Mouse (Mus musculus) kidney, adult 2 months (tissue): ENCODE measurements at regions not wholly inside any gene's neighbourhood (a gene's known extent, or its start where the extent isn't known, plus 50 kb on each side); places are given as distances from the start of the nearest gene placed in this dataset.
A peak's percentile ranks its signal among the peaks of the same experiment; 100 is the strongest.

Source experiments
- DNase-seq: peaks from one replicate; pipeline ENCODE4 v3.0.0; 2021
- H3K27ac ChIP-seq: fragments of 200-500 bp; 2 replicates; pipeline ENCODE4 v1.5.1; 2012; ENCODE audit warnings: low read depth, low read length, control low read depth, inconsistent platforms; ENCODE audit not compliant: insufficient read depth
- H3K27me3 ChIP-seq: fragments of 200-500 bp; replicated peaks from 2 replicates; pipeline ENCODE4 v1.6.1; 2012; ENCODE audit warnings: mild to moderate bottlenecking, moderate library complexity, low read length, inconsistent platforms; ENCODE audit not compliant: control insufficient read depth, insufficient read depth
- H3K36me3 ChIP-seq: fragments of 200-500 bp; 2 replicates; pipeline ENCODE4 v1.6.1; 2012; ENCODE audit warnings: mild to moderate bottlenecking, moderate library complexity, low read length, inconsistent platforms; ENCODE audit not compliant: control insufficient read depth, insufficient read depth
- H3K4me1 ChIP-seq: fragments of 200-500 bp; 2 replicates; pipeline ENCODE4 v1.6.1; 2011; ENCODE audit warnings: low read length; ENCODE audit not compliant: control insufficient read depth, insufficient read depth
- H3K4me3 ChIP-seq: fragments of 200-500 bp; 2 replicates; pipeline ENCODE4 v1.5.1; 2011; ENCODE audit warnings: mild to moderate bottlenecking, low read depth, low read length, control low read depth; ENCODE audit not compliant: insufficient read depth
- CTCF ChIP-seq: fragments of 200-500 bp; conservative IDR thresholded peaks from 2 replicates; pipeline ENCODE4 v1.5.1; 2011; ENCODE audit warnings: low read depth, mild to moderate bottlenecking, control low read depth, low read length, moderate library complexity, mixed read lengths; ENCODE audit not compliant: insufficient read depth, insufficient read length
- POLR2A ChIP-seq: fragments of 200-500 bp; IDR thresholded peaks from one replicate; pipeline ENCODE4 v1.6.1; 2011; ENCODE audit warnings: low read depth, low read length, control low read depth
- WGBS: fragments of 180-500 bp; shearing (Covaris S2); methylation state at CpG from one replicate; pipeline ENCODE4 v1.1.7; 2018; 5-methylcytosine and 5-hydroxymethylcytosine counted together

DNA sequence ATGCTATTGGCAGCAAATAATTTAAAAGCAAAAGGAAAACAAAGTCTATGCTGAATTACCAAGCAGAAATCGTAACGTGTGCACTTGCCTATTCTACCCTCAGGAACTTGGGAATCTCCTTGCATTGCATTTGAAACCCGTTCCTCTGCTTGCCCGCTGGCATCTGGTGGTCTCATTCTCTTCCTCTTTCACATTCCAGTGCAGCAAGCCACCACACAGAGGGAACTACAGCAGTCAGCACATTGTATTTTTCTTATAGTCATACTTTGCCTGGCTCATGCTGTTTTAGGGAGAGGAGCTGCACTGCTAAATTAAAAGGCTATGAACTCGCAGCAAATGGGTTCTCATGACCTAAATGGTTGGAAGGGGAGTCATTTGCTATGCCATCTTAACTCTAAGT lies 164.9 kb upstream of the Adgrl3 start:
- Histone ChIP-seq H3K27me3 (no peaks in the 10 kb centered on the region), H3K27ac (no peak overlapping the region), H3K36me3 (no peaks in the 10 kb centered on the region), H3K4me1 (no peaks in the 10 kb centered on the region), H3K4me3 (no peak overlapping the region)
- DNase-seq, result no peak
- 75% methylated on average over 5 of the region's 5 CpGs for WGBS
- no peak for TF ChIP-seq POLR2A
- no peak for TF ChIP-seq CTCF

DNA sequence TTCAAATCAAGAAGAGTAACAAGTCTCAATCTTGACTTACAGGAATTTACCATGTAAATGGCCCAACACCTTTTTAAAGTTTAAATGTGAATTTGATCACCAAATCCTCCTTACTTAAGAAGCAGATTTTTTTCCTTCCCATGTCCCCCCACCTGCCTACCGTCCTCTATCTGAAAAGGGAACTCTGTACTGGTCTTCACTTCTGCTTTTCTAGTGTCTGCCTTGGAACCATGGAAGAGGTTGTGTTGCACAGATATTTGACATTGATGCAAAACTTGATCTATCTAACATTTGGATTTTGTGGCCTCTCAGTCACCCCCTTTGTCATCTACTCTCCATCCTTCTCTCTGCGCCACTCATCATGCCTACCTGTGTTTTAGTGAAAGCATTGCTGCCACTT lies 143.3 kb upstream of the Adgrl3 start:
- DNase-seq, result no peak
- no peaks in the 10 kb centered on the region; the same call in 1 of the 2 replicates for H3K27me3 ChIP-seq
- H3K4me3 ChIP-seq, result no peak overlapping the region
- no peaks in the 10 kb centered on the region for H3K36me3 ChIP-seq
- no peaks in the 10 kb centered on the region for H3K4me1 ChIP-seq
- WGBS, result 86% methylated on average over 2 of the region's 2 CpGs
- TF ChIP-seq POLR2A, result no peak
- no peak for TF ChIP-seq CTCF
- H3K27ac ChIP-seq, result no peak overlapping the region

GRCm38 (mm10) chr5:80898230-80898629 lies 121.7 kb upstream of the Adgrl3 start:
- TF ChIP-seq POLR2A (no peak), CTCF (no peak)

DNA sequence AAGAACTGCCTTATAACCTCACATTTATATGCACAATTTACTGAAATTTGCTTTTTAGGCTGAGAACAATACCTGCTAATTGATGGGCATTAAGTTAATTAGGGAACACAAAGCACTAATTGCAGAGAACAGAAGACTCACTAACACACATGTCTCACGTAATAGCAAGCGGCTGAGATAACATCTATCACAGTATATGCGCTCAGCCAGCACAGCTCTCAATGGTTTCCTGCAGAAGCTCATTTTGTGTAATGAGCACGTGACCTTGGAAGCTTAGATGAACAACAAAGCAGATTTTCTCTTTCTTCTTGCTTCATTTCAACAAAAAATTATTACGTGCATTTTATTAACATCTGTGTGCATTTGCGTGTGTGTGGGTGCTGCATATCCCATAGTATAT lies 111.2 kb upstream of the Adgrl3 start:
- DNase-seq, result no peak
- WGBS, result 72% methylated on average over 6 of the region's 6 CpGs
- no peak overlapping the region for H3K27ac ChIP-seq
- TF ChIP-seq POLR2A, result no peak
- no peak for TF ChIP-seq CTCF
- H3K4me1 ChIP-seq, result no peaks in the 10 kb centered on the region
- H3K4me3 ChIP-seq, result no peak overlapping the region
- no peaks in the 10 kb centered on the region for H3K36me3 ChIP-seq
- H3K27me3 ChIP-seq, result no peaks in the 10 kb centered on the region

More at GRCm38 (mm10) chr5:80898230-80898629, 121.7 kb upstream of the Adgrl3 start:
- Histone ChIP-seq H3K4me3 (no peak overlapping the region), H3K27ac (no peak overlapping the region), H3K4me1 (no peaks in the 10 kb centered on the region), H3K27me3 (no peaks in the 10 kb centered on the region), H3K36me3 (no peaks in the 10 kb centered on the region)
- 63% methylated on average over 5 of the region's 5 CpGs for WGBS
- no peak for DNase-seq

DNA sequence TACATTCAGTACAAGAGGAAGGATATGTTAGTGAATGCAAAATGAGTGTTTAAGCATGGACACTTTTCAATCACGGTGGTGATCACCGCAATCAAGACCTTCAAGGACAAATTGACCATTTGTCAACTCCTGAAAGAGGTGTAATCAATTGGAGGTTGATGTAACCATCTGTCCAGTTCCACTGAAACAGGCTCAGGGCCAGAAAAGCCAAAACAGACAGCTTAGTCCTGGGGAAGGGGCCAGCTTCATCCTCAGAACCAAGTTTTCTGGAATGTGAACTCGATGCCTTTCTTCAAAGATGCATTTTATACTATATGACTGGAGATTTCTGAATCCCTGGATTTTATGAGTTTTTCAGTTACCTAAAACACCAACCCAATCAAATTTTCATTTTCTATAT lies 81.1 kb upstream of the Adgrl3 start:
- no peak for DNase-seq
- H3K36me3 ChIP-seq, result no peaks in the 10 kb centered on the region
- TF ChIP-seq POLR2A (no peak), CTCF (no peak)
- no peaks in the 10 kb centered on the region for H3K4me1 ChIP-seq
- H3K27ac ChIP-seq, result no peak overlapping the region
- H3K27me3 ChIP-seq, result no peaks in the 10 kb centered on the region
- H3K4me3 ChIP-seq, result no peak overlapping the region
- WGBS, result 75% methylated on average over 3 of the region's 3 CpGs

DNA sequence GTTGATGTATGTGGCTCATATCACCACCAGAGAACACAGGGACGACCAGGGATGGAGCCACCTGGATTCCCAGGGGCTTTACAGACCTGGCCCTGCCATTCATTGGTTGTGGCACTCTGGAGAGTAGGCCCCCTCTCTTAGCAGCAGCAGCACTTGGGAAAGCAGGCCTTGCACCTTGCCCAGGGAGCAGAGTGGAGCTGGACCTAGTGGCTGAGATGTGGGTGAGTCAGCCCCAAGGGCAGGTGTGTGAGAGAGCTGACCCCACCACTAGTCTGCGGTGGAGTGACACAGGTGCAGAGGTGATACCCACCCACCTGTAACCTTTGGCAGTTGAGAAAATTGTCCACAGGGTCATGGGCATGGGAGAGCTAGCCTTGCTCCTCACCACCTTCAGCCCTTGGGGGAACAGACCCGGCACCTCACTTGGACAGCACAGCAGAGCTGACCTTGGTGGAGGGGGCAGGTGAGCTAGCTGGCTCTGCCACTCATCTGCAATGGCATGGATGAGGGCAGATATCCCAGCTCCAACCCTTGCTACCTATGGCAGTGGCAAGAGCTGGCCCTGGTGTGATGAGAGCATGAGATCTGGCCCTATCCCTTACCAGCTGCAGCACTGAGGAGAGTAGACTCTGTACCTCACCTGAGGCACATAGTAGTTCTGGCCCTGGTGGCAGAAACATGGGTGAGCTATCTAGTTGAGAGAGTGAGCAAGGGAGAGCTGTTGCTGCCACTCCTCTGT lies 67.9 kb upstream of the Adgrl3 start:
- Histone ChIP-seq H3K36me3 (no peaks in the 10 kb centered on the region), H3K27me3 (no peaks in the 10 kb centered on the region), H3K4me1 (no peaks in the 10 kb centered on the region), H3K27ac (no peak overlapping the region), H3K4me3 (no peak overlapping the region)
- TF ChIP-seq POLR2A, result no peak
- no peak for TF ChIP-seq CTCF
- 80% methylated on average over 3 of the region's 3 CpGs for WGBS
- no peak for DNase-seq

- DNase-seq, result peak; percentile 13
- TF ChIP-seq CTCF (no peak), POLR2A (no peak)
- 55% methylated on average over 4 of the region's 4 CpGs for WGBS
Measured at GRCm38 (mm10) chr5:80952600-80953218, 67.2 kb upstream of the Adgrl3 start.

More at GRCm38 (mm10) chr5:80952600-80953218, 67.2 kb upstream of the Adgrl3 start:
- Histone ChIP-seq H3K27me3 (no peaks in the 10 kb centered on the region), H3K4me3 (no peak overlapping the region), H3K27ac (no peak overlapping the region), H3K4me1 (no peaks in the 10 kb centered on the region), H3K36me3 (no peaks in the 10 kb centered on the region)
